16 mouse cellular contexts compared by ENCODE assay signal in the genomic region with DNA sequence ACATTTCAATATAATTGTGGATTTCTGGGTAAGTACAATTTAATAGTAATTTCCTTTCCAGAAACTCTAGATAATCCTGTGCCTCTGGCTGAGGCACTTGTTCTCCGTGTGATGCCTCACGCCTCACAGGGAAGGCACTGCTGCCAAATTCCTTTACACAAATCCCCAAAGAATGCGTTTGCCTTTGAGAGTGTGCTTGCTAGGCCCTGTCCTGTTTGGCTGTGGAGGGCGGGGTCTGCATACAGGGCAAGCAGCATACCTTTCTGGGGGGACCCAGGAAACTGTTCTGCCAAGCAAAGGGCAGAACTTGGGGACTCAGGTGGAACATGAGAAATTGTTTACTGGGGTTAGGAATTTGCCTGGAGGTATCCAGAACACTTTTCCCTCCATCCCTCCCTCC. TPM values are rescaled to one million over a fixed set of nuclear protein-coding genes. Genes with fewer than 3 reads are reported as not detected.
DNase-seq lines count a peak whose midpoint lies in the region; ATAC-seq lines count a peak whose summit lies in the region.
"Had no signal": no experiment of that assay in that cellular context is flagged by ENCODE, and none has a peak within 500 bp of the region (broad histone marks: within the 10 kb centered on the region; RNA-seq: fewer than 3 reads in every experiment).

No protein-coding gene starts in this region.

- H3K4me1 ChIP-seq in forebrain, embryonic 11.5 days (replicated peaks; ENCODE audit: control insufficient read depth, insufficient read depth, low read length), result 0 out of 2 replicates have a peak, but pooled peaks cover 2% of the 10 kb centered on the region
- no peaks in the 10 kb centered on the region for H3K4me1 ChIP-seq in forebrain, embryonic 15.5 days
- no peaks in the 10 kb centered on the region for H3K4me1 ChIP-seq in lung, embryonic 16.5 days (replicated peaks; ENCODE audit: control insufficient read depth, insufficient read depth, low read length)
- H3K4me1 ChIP-seq: intestine, embryonic 15.5 days; liver, embryonic 15.5 days; stomach, embryonic 15.5 days had no signal

- no peaks in the 10 kb centered on the region for H3K27me3 ChIP-seq in forebrain, embryonic 11.5 days (ENCODE audit: control insufficient read depth, insufficient read depth, low read length)
- H3K27me3 ChIP-seq in forebrain, embryonic 15.5 days, result no peaks in the 10 kb centered on the region
- H3K27me3 ChIP-seq in lung, embryonic 16.5 days (ENCODE audit: control insufficient read depth, insufficient read depth, low read depth, low read length), result no peaks in the 10 kb centered on the region
- H3K27me3 ChIP-seq: heart, embryonic 15.5 days; intestine, embryonic 15.5 days; liver, embryonic 15.5 days; stomach, embryonic 15.5 days had no signal

- WGBS in forebrain, embryonic 11.5 days, result 10% methylated on average over 4 of the region's 4 CpGs
- 9% methylated on average over 4 of the region's 4 CpGs for WGBS in forebrain, embryonic 15.5 days
- 13% methylated on average over 4 of the region's 4 CpGs for WGBS in lung, embryonic 16.5 days

- H3K4me2 ChIP-seq in forebrain, embryonic 11.5 days (ENCODE audit: low read depth, low read length, severe bottlenecking), result no peak overlapping the region
- no peak overlapping the region for H3K4me2 ChIP-seq in forebrain, embryonic 15.5 days (replicated peaks)
- H3K4me2 ChIP-seq in lung, embryonic 16.5 days (ENCODE audit: low read depth, low read length), result no peak overlapping the region
- H3K4me2 ChIP-seq: heart, embryonic 15.5 days; intestine, embryonic 15.5 days; liver, embryonic 15.5 days; stomach, embryonic 15.5 days had no signal

- H3K4me3 ChIP-seq in forebrain, embryonic 11.5 days (ENCODE audit: low read depth, low read length), result no peak overlapping the region
- H3K4me3 ChIP-seq in forebrain, embryonic 15.5 days, result no peak overlapping the region
- H3K4me3 ChIP-seq in lung, embryonic 16.5 days (ENCODE audit: low read length), result no peak overlapping the region
- H3K4me3 ChIP-seq: heart, embryonic 15.5 days; intestine, embryonic 15.5 days; liver, embryonic 15.5 days; stomach, embryonic 15.5 days had no signal

- no peak overlapping the region for H3K27ac ChIP-seq in forebrain, embryonic 11.5 days (ENCODE audit: low read depth, low read length)
- H3K27ac ChIP-seq in forebrain, embryonic 15.5 days (replicated peaks), result no peak overlapping the region
- H3K27ac ChIP-seq in lung, embryonic 16.5 days (ENCODE audit: low read length), result no peak overlapping the region
- H3K27ac ChIP-seq: heart, embryonic 15.5 days; intestine, embryonic 15.5 days; liver, embryonic 15.5 days; stomach, embryonic 15.5 days had no signal

- no peak overlapping the region for H3K9ac ChIP-seq in forebrain, embryonic 11.5 days (ENCODE audit: low read length)
- H3K9ac ChIP-seq in forebrain, embryonic 15.5 days (replicated peaks), result no peak overlapping the region
- no peak overlapping the region for H3K9ac ChIP-seq in lung, embryonic 16.5 days (ENCODE audit: low read length)
- H3K9ac ChIP-seq: heart, embryonic 15.5 days; intestine, embryonic 15.5 days; liver, embryonic 15.5 days; stomach, embryonic 15.5 days had no signal

- no peak for DNase-seq in forebrain, embryonic 11.5 days (ENCODE audit: low spot score)
- DNase-seq in lung, postnatal 36 days, result no peak
- DNase-seq in R1 (ENCODE audit: low read depth, low spot score), result peak; percentile 32
- DNase-seq in kidney, postnatal 25 days, result peak; percentile 6 to 46
- DNase-seq in retina, embryonic 14.5 days (ENCODE audit: low spot score), result no peak
- no peak for DNase-seq in gastrocnemius, postnatal 4 days (ENCODE audit: low spot score in 2 of 2)
- DNase-seq: layer of hippocampus, adult 9-11 months; thymus, postnatal 25 days had no signal

- peak; percentile 32; the same call in 1 of the 2 replicates for ATAC-seq in forebrain, embryonic 11.5 days (replicated peaks; ENCODE audit: low FRiP score)
- ATAC-seq in forebrain, embryonic 15.5 days (replicated peaks), result no peak
- peak; percentile 60; the same call in 1 of the 2 replicates for ATAC-seq in lung, embryonic 16.5 days (ENCODE audit: low read depth)
- ATAC-seq: intestine, embryonic 15.5 days had no signal

- H3K9me3 ChIP-seq in forebrain, embryonic 11.5 days (ENCODE audit: control insufficient read depth, low read length), result no peaks in the 10 kb centered on the region
- no peaks in the 10 kb centered on the region for H3K9me3 ChIP-seq in forebrain, embryonic 15.5 days
- no peaks in the 10 kb centered on the region for H3K9me3 ChIP-seq in lung, embryonic 16.5 days (ENCODE audit: control insufficient read depth, low read length)
- H3K9me3 ChIP-seq: heart, embryonic 15.5 days; intestine, embryonic 15.5 days; liver, embryonic 15.5 days; stomach, embryonic 15.5 days had no signal

- no peaks in the 10 kb centered on the region for H3K36me3 ChIP-seq in forebrain, embryonic 11.5 days (ENCODE audit: control insufficient read depth, insufficient read depth, low read length)
- no peaks in the 10 kb centered on the region for H3K36me3 ChIP-seq in forebrain, embryonic 15.5 days
- H3K36me3 ChIP-seq in lung, embryonic 16.5 days (ENCODE audit: control insufficient read depth, insufficient read depth, low read length), result no peaks in the 10 kb centered on the region
- H3K36me3 ChIP-seq: heart, embryonic 15.5 days; intestine, embryonic 15.5 days; liver, embryonic 15.5 days; stomach, embryonic 15.5 days had no signal

RNA-seq across cellular contexts. Expression of a gene that starts 12.2 kb away (rescaled TPM):
- polyA plus RNA-seq in forebrain, embryonic 11.5 days (2014; fragmentation: Nextera tagmentation; extraction: Ambion mirVana), result 0.47 and 0.91 TPM in 2 replicates
- polyA plus RNA-seq in forebrain, embryonic 15.5 days (2015; fragmentation: Nextera tagmentation; extraction: Ambion mirVana), result 0.08 TPM in 1 of 2 replicates, not detected in the other
- 1.3 and 1.7 TPM in 2 replicates for polyA plus RNA-seq in lung, embryonic 16.5 days (2015; fragmentation: Nextera tagmentation; extraction: Ambion mirVana)
- total RNA-seq in gastrocnemius, postnatal 4 days (2021), result under 1 TPM in 1 of 2 experiments, not detected in 1; 0.10 TPM
- total RNA-seq: granulocyte monocyte progenitor cell, adult 5-6 weeks had no signal
- polyA plus RNA-seq: small intestine, adult 2 months had no signal

Comparison
In these comparisons a context has a peak if more than half of its experiments do, and no peak if none do; other contexts are left out.
1. DNase-seq: peak in R1 (single experiment) and kidney, postnatal 25 days (2 of 2); none in forebrain, embryonic 11.5 days (single experiment), lung, postnatal 36 days (single experiment), retina, embryonic 14.5 days (single experiment) and gastrocnemius, postnatal 4 days (0 of 2).